Mouse (Mus musculus): ENCODE data around the gene Cmtm2b. TPM values are rescaled to one million over a fixed set of nuclear protein-coding genes. Genes with fewer than 3 reads are reported as not detected.
A peak's percentile ranks its signal among the peaks of the same experiment; 100 is the strongest.
"Not testable (repeated sequence)": the region's sequence is repeated elsewhere in the genome, so short reads cannot be mapped to it uniquely, and the experiment has no call there.

The Cmtm2b gene
- polyA plus RNA-seq (2012; rRNA removed): not detected in 2 replicates

DNA sequence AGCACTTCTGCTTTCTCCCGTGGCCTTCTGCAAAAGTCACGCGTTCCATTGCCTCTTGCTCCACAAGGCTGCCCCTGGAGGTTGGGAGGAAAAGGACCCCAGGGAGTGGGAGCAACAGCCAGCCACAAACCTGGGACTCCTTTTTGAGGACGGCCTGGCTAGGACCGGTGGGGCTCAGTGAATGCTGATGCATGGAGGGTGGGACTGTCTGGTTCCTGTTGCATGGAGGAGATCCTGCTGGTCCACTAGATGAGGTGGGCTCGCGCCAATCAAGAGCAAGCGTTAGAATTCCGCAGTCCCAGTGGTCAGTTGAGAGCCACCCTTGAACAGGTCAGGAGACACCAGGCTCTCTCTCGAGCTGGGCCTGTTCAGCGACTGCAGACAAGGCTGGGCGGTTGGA, at the start of gene Cmtm2b:
Gene Cmtm2b, plus strand, starts transcription at position 301 of the 400 bp plus-strand sequence.
- not testable (repeated sequence) for DNase-seq (ENCODE audit: low spot score)

DNA sequence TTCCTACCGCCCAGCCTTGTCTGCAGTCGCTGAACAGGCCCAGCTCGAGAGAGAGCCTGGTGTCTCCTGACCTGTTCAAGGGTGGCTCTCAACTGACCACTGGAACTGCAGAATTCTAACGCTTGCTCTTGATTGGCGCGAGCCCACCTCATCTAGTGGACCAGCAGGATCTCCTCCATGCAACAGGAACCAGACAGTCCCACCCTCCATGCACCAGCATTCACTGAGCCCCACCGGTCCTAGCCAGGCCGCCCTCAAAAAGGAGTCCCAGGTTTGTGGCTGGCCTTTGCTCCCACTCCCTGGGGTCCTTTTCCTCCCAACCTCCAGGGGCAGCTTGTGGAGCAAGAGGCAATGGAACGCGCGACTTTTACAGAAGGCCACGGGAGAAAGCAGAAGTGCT, 28.9 kb upstream of the Cmtm2b start, which contains the start of gene Cmtm2a:
Gene Cmtm2a, minus strand, starts transcription at position 101 of the 400 bp plus-strand sequence.
- DNase-seq (ENCODE audit: low spot score): not testable (repeated sequence)

DNA sequence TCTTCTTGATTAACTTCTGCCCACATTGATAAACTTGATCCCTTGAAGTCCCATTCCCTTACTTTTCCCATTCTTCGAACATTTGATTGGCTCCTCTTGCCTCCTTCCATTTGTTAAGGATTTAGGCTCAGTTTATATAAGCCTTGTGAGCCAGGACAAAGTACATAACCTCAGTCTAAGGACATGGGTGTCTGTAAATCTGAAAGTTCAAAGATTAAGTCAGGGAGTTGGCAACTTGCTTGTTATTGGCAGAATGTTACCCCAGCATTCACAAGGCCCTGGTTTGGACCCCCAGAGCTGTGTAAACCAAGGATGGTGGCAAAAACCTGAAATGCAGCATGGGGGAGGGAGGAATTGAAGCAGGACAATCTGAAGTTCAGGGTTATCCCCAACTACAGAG, 27.6 kb upstream of the Cmtm2b start:
- DNase-seq (ENCODE audit: low spot score): no peak

DNA sequence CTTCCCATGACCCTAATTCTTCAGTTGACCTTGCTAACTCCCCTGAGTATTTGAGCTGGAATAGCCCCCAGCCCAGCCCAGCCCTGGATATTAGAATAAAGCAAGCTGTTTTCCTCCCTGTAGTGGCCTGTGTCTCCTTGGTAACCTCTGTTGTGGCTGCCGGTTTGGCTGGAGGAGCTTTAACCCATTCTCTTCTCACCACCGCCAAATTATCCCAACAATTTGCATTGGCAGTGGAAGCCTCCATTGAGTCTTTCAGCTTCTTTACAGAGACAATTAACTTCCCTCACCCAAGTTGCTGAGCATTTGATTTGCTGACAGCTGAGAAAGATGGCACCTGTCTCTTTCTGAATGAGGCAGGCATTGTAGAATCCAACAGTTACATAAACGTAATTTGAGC, 20.5 kb upstream of the Cmtm2b start:
- DNase-seq (ENCODE audit: low spot score): not testable (repeated sequence)

DNA sequence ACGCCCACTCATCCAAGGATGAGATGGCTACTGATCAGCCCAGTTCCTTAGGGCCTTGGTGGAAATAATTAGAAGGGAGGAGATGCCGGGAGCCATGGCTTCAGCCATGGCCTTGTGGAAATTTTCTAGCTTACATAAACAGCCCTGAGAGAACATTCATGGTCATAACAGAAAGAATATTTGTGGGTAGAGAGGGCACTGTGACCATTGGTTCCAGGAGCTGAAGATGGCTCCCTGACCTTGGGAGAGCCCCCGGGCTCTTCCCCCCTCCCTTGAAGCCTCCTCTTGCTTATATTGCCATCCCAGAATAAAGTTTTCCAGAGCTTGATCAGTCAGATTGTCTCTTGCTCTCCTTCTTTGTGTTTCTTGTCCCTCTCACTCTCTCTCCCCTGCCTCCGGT, 19.5 kb upstream of the Cmtm2b start:
- not testable (repeated sequence) for DNase-seq (ENCODE audit: low spot score)

DNA sequence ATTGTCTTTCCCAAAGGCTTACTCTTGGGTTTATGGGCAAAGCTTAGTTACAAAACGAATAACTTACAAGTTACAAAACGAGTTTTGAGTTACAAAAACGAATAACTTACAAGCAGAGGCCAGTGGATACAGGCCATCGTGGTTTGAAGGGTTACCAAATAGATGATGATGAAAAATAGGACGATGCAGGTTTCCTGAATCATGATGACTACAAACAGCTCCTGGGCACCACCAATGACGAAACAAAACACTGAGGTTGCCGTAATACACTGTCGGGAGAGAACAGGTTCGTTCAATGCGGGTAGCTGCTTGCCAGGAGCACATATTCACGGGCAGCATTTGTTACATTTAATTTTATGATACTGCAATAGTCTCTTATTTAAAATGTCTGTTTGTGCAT, 17.1 kb upstream of the Cmtm2b start:
- no peak for DNase-seq (ENCODE audit: low spot score)

DNA sequence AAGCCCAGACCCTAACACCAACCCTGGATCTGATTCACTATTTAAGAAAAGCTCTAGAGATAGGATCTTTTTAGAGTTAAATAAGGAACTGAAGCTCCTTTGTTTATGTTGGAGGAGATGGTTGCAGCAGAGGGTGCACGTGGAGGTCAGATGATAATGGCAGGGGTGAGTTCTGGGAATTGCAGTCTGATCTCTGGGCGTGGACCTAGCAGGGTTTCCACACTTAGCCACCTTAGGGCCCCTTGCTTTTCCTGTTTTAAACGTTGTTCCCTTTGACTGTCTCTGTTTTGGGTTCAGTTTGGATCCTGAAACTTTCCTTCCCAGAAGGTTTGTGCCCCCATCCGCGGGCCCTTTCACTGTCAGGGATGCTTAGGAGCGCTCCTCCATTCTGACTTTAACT, 13.7 kb upstream of the Cmtm2b start:
- DNase-seq (ENCODE audit: low spot score): not testable (repeated sequence)

DNA sequence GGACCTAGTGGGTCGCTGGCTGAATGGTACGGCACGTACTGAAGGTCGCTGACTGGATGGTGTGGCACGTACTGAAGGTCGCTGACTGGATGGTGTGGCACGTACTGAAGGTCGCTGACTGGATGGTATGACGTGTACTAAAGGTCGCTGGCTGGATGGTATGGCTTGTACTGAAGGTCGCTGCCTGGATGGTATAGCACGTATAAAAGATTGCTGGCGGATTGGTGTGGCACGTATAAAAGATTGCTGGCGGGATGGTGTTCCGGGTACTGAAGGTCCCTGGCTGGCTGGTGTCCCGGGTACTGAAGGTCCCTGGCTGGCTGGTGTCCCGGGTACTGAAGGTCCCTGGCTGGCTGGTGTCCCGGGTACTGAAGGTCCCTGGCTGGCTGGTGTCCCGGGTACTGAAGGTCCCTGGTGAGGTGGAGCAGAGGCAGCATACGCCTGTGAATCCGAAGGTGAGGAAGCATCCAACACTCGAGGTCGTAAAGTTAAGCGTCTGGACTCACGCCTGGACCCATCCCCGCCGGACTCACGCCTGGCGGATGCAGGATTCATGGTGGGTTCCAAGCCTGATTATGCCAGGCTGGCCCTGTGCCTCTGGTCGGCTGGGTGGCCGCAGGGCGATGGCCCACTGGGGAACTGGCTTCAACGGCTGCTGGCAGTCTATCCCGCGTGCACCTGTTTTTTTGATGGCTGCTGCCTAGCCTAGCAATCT, 12.4 kb upstream of the Cmtm2b start, which contains the start of the genes Gm45711 and Cmtm1:
Gene Gm45711, minus strand, starts transcription at position 641 of the 715 bp plus-strand sequence.
Gene Cmtm1, minus strand, starts transcription at position 705 of the 715 bp plus-strand sequence.
- DNase-seq (ENCODE audit: low spot score): not testable (repeated sequence)

DNA sequence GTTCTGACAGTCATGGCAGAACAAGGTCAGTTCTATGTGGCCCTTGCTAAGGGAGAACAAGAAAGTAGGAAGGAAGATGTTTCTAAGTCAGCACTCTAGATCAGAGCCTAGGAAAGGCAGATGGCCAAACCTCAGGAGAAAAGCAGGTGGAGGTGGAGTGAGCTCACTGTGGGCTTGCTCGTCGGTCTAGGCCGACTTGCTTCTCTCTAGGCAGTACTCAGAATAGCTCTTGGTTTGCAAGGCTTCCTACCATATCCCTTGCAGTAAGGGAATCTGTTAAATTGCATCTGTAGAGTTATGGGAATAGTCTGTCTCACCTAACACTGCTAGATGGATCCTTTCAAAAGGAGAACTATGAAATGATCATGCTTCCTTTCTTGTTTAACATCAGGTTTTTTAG, 10.0 kb upstream of the Cmtm2b start:
- DNase-seq (ENCODE audit: low spot score): not testable (repeated sequence)

DNA sequence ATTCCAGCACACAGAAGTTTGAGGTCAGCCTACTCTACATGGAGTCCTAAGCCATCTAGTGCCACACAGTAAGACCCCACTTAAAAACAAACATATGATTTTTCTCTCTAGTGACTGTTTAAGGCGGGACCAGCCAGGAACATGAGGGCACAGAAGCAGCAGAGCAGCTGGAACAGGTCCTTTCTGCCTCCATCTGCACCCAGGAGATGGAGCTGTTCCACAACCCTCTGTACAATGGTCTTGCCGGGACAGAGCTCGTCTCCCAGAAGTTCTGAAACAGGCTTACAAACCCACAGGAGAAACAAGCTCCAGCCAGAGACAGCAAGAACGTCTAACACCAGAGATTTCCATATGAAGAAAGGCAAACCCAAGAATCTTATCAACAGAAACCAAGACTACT, 8.7 kb upstream of the Cmtm2b start:
- DNase-seq (ENCODE audit: low spot score): no peak

DNA sequence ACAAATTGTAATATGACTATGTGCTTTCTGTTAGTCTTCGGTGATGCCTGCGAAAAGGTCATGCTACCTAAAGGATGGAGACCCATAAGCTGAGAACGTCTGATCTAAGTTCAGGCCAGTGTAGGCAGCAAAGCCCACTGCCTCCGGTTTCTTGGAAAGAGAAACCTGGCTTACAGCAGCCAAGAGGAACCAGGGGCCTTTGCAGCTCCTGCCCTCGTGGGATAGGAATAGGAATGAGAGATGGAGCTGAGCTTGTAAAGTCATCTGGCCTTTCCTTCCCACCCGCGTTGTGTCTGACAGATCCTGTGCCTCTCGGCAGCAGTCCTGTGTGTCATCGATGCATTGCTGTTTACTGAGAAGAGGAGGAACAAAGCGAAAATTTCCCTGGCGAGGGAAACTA, 763 bp upstream of the Cmtm2b start, which contains the start of gene Gm11020:
Gene Gm11020, plus strand, starts transcription at position 301 of the 400 bp plus-strand sequence.
- DNase-seq (ENCODE audit: low spot score): not testable (repeated sequence)

DNA sequence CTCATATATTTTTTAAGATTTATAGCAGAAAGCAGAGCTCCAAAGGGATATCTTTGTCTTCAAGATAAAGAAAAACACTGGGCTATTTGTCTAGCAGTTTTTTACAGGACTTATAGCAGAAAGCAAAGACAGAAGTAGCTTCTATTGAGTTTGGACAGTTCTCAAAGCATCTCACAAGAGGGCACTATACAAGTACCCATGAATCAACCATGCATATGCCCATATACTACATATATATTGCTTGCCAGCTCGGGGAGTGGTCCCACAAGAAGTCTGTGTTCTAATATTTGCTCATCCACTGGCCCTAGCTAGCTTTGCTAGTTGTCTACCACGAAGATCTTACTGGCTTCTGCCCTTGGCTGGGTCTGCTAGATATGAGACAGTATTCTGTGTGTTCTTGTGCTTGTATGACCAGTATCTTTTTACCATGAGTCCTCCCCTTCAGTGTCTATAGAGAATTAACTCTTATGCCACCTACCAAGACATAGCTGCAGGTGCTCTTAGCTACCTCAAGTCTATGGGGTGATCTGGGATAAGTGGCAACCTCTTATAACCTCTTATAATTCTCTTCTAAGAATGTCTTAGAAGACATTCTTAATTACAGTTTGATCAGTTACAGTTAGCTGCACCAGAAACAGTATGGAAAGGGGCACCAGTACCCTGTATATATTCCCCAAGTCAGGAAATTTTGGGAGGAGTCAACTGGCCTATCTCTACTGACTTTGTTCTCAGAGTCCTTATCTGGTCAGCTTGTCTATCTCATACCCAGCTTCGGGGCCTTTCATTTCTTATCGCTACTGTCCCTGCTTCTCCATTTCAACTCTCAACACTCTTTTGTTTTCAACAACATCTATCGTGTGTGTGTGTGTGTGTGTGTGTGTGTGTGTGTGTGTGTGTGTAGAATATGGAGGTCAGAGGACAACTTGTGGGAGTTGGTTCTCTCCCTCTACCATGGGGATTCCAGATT, 10.9 kb downstream of the Cmtm2b start:
- DNase-seq (ENCODE audit: low spot score): no peak

DNA sequence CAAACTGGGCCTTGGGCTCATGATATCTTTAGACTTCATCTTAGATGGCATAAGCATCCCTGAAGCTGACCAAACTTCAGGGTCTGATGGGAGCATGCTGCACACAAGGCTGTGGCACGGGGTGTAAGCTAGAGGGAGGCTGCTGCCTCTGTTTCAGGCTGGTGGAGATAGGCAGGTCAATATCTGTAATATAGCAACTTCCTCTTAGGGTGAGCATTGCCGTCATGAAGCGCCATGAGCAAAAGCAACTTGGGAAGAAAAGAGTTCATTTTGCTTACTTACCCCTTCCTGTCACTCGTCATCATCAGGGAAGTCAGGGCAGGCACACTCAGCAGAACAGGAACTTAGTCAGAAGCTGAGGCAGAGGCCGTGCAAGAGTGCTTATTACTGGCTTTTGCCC, 11.8 kb downstream of the Cmtm2b start:
- no peak for DNase-seq (ENCODE audit: low spot score)

DNA sequence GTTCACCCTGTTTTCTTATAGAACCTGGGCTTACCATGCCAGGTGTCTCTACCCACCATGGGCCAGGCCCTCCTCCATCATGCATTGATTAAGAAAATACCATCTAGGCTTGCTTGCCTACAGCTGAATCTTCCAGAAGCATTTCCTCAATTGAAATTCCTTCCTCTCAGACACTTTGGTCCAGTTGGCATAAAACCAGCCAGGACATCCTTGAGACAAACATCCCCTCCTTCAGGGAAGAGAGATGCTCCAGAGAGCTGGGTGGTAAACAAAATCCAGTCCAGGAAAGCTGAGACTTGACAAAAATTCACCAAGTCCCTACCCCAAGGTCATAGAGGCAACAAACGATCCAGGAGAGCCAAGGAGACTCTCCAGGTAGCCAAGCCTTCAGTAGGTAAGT, 12.2 kb downstream of the Cmtm2b start:
- DNase-seq (ENCODE audit: low spot score): no peak

DNA sequence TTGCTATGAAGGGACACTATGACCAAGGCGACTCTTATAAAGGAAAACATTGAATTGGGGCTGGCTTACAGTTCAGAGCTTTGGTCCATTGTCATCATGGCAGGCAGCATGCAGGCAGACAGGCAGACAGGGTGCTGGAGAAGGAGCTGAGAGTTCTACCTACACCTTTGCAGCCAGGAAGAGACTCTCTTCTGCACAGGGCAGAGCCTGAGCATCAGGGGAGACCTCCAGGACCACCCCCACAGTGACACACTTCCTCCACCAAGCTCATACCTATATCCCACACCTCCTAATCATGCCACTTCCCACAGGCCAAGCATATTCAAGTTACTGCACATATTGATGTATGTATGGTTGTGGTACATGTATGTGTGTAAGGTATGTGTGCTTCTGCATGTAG, 14.8 kb downstream of the Cmtm2b start:
- DNase-seq (ENCODE audit: low spot score): no peak

DNA sequence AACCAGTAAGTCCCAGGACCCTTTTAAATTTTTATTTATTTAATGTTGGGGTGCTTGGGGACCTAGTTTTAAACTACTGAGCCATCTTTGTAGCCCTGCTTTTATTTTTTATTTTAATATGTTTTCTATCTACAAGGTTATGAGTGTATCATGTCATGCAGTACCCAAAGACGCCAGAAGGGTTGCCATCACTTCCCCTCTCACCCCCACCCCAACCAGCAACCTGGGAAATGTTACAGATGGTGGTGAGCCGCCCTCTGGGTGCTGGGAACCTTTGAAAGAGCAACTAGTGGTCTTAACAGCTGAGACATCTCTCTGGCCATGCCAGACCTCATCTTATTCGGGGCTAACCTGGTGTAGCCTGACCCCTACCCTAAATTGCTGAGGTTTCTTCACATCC, 15.9 kb downstream of the Cmtm2b start:
- DNase-seq (ENCODE audit: low spot score): no peak

DNA sequence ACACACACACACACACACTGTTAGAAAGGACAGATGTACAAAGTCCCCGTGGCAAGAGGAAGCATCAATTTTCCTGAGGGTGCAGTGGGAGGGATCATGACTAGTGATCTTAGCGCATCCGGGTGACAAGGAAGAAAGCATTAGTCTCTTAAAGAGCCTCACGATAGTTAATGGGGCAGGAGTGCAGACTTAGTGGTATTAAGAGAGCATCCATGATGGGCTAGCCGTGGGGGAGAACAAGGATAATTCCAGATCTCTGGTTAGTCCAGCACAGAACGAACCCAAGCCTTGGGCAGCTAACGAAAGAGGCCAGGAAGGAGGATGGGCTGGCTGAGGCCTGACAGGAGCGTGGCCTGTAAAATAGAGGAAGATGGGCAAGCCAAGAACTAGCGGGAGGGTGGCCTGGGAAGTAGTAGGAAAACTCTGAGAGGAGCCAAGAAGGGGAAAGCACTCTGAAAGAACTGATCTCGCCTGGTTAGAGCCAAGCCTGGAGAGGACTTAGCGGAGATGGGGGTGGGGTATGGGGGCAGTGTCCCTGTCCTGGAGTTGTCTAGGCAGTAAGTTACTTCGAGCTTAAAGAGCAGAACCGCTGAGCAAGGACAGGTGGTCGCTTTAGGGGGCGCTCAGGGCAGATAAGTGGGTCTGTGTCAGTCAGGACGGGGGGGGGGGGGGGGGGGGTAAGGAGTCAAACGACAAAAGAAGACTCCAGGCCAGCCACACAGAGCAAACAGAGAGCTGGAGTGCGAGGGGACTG, 17.4 kb downstream of the Cmtm2b start, which contains the start of gene Cmtm3:
Gene Cmtm3, plus strand, starts transcription at position 182 of the 754 bp plus-strand sequence.
- DNase-seq (ENCODE audit: low spot score): no peak

DNA sequence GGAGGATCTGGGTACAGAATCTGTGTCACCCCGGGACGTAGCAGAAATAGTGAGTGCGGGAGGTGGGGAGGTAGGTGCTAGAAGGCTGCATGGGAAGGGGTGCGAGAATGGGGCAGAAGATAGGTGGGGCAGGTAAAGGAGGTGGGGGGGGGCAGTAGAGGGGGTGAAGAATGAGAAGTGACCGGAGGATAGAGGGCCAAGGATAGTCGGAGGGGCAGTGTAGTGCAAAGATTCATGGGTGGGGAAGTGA, 17.9 kb downstream of the Cmtm2b start:
- DNase-seq (ENCODE audit: low spot score): no peak

DNA sequence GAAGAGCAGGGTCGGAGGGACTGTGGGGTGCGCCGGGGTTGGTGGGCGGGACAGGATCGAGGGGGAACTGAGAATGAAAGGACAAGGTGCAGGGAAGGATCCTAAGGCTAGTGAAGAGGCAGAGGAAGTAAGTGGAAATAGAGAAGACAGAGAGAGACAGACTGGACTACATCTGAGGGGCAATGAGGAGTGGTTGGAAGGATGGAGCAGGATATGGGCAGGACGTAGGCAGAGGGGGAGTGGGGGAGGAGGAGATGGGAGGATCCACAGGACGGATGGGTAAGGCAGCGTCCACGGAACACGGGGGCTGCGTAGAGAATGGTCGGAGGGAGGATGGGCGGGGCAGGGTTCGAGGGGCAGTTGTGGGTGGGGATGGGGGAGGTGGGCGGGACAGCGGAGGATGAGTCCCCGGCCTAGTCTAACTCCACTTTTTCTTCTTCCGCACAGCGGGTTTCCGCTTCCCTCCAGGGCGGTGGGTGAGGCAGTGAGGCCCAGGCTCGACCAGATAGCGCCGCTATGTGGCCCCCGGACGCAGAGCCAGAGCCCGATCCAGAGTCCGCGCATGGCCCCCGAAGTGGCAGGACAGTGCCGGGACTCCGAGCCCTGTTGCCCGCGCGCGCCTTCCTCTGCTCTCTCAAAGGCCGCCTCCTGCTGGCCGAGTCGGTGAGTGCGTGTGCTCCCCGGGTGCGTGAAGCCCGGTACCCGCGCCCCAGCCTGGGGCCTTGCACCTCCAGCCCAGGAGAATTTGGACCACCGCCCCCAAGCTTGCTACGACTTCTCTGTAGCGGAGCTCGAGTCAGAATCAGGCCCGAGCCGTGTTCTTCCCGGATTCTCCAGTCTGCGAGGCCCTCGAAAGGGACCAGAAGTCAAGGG, 18.4 kb downstream of the Cmtm2b start:
- peak; percentile 60 for DNase-seq (ENCODE audit: low spot score)

DNA sequence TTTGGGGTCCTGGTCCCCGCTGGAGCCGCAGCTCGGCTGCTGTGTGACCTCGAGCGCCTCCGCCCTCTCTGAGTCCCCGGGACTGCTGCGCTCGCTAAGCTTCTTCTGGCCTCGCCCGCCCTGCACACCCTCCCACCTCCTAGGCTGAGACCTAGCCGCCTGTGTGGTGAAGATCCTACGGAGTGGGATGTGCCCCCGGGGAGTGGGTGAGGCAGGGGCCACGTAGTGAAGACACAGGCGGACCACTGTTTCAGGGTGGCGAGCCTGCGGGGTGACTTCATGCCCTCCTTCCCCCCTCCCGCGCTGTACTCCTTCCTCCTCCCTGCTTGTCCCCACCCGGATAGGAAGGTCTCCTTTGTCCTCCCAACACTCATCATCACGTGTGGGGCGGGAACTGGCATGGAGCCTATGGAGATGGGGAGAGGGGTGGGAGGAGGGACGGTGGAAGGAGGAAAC, 19.1 kb downstream of the Cmtm2b start:
- no peak for DNase-seq (ENCODE audit: low spot score)

DNA sequence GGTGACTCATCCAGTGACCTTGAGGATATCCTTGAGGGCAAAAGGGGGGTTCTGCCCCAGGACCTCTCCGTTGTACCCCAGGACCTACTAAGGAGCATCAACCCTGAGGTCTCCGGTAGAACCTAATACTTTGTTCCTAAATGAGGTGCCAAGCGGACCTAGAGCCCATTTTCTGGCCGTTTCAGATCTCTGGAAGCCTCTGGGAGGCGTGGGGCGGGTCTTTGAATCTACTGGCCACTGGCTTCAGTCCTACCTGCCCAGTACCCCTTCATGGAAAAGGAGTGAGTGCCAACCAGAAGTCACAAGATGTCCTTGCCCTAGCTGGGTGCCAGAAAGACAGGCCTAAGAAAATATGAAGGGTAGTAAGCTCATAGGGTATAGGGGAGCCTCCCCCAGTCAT, 19.6 kb downstream of the Cmtm2b start:
- no peak for DNase-seq (ENCODE audit: low spot score)

Measured in urinary bladder, adult 2 months (tissue).